Mouse (Mus musculus) forebrain, embryonic 11.5 days (tissue): Measurements from ENCODE around the gene Fbxo6. TPM values are rescaled to one million over a fixed set of nuclear protein-coding genes. Genes with fewer than 3 reads are reported as not detected.

Experiments used
- ATAC-seq: fragments of 200-750 bp; cut with Nextera tagmentation; replicated peaks from 2 replicates; pipeline ENCODE4 v1.8.0; 2017; ENCODE audit warnings: moderate TSS enrichment; ENCODE audit not compliant: low FRiP score
- DNase-seq: peaks from one replicate; pipeline ENCODE4 v3.0.0-alpha.2; 2017; ENCODE audit warnings: low spot score
- H3K27ac ChIP-seq: fragments of 300-500 bp; sonication (generic); 2 replicates; pipeline ENCODE4 v1.5.1; 2014; ENCODE audit warnings: low read depth, low read length
- H3K27me3 ChIP-seq: fragments of 300-500 bp; sonication (generic); 2 replicates; pipeline ENCODE4 v1.6.1; 2014; ENCODE audit warnings: mild to moderate bottlenecking, low read length, mixed read lengths; ENCODE audit not compliant: control insufficient read depth, insufficient read depth
- H3K36me3 ChIP-seq: fragments of 300-500 bp; sonication (generic); 2 replicates; pipeline ENCODE4 v1.6.1; 2014; ENCODE audit warnings: mild to moderate bottlenecking, low read length, moderate library complexity, mixed read lengths; ENCODE audit not compliant: control insufficient read depth, insufficient read depth
- H3K4me1 ChIP-seq: fragments of 300-500 bp; sonication (generic); replicated peaks from 2 replicates; pipeline ENCODE4 v1.6.1; 2014; ENCODE audit warnings: low read length, mixed read lengths; ENCODE audit not compliant: control insufficient read depth, insufficient read depth
- H3K4me2 ChIP-seq: fragments of 300-500 bp; sonication (generic); 2 replicates; pipeline ENCODE4 v1.6.1; 2014; ENCODE audit warnings: low read depth, mild to moderate bottlenecking, low read length, moderate library complexity, mixed read lengths; ENCODE audit not compliant: severe bottlenecking
- H3K4me3 ChIP-seq: fragments of 300-500 bp; sonication (generic); 2 replicates; pipeline ENCODE4 v1.5.1; 2014; ENCODE audit warnings: low read depth, low read length
- H3K9ac ChIP-seq: fragments of 300-500 bp; sonication (generic); 2 replicates; pipeline ENCODE4 v1.6.1; 2014; ENCODE audit warnings: low read length
- H3K9me3 ChIP-seq: fragments of 300-500 bp; sonication (generic); 2 replicates; pipeline ENCODE4 v1.6.1; 2016; ENCODE audit warnings: low read length, mixed read lengths; ENCODE audit not compliant: control insufficient read depth
- WGBS: fragments of 180-500 bp; shearing (Covaris S2); extraction: QIAGEN DNeasy Blood & Tissue Kit; methylation state at CpG from one replicate; pipeline ENCODE4 v1.1.7; 2014; 5-methylcytosine and 5-hydroxymethylcytosine counted together
- polyA plus RNA-seq: library from polyadenylated mRNA; unstranded; fragments of >200 nt; fragmentation: Nextera tagmentation; extraction: Ambion mirVana; gene quantifications from 2 replicates; pipeline ENCODE4 v1.2.1, GENCODE M21; 2014

Gene Fbxo6
- polyA plus RNA-seq, 1 experiment from 2014 or later: 10.2 TPM

DNA sequence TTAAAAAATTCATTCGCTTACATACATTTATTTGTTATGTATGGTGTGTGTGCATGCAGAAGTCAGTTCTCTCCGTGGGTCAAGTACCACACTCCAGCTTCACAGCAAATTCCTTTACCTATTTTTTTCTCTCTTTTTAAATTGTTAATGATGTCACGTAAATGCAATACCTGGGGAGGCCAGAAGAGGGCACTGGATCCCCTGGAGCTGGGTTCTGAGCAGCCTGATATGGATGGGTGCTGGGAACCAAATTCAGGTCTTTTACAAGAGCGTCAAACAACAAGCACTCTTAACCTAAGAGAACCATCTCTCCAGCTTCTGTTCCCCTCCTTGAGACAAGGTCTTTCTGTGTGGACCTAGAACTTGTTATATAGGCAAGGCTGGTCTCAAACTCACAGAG, 35.3 kb downstream of the Fbxo6 start:
- H3K9ac ChIP-seq: no peak overlapping the region
- no peak overlapping the region for H3K27ac ChIP-seq
- H3K27me3 ChIP-seq: peaks cover 3% of the 10 kb centered on the region; the same call in 1 of the 2 replicates
- no peak overlapping the region for H3K4me3 ChIP-seq
- no peaks in the 10 kb centered on the region; the same call in 1 of the 2 replicates for H3K9me3 ChIP-seq
- ATAC-seq (no peak), DNase-seq (no peak)
- H3K36me3 ChIP-seq: no peaks in the 10 kb centered on the region
- H3K4me1 ChIP-seq: peaks cover 4% of the 10 kb centered on the region; the same call in 1 of the 2 replicates
- WGBS: 71% methylated on average over 4 of the region's 4 CpGs
- no peak overlapping the region for H3K4me2 ChIP-seq

DNA sequence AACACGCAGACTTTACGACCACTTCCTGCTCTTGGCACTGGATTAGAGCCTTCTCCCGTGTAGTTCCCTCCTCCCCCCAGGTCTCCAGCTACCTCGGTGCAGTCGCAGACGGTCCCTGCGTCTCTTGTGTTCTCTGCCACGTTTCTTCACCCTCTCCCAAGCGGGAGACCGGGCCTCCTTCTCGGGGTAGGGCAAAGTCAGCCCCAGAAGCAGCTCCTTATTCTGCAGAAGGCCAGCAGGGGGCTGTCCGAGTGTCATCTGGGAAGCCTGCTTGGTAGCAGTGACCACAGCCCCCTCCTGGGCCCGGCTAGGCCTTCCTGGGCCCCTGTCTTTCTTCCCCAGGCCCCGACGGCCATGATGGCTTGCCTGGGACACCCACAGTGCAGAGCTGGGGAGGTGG, 36.5 kb downstream of the Fbxo6 start:
- Histone ChIP-seq H3K36me3 (no peaks in the 10 kb centered on the region), H3K27me3 (peaks cover 3% of the 10 kb centered on the region; the same call in 1 of the 2 replicates), H3K27ac (no peak overlapping the region), H3K4me2 (0 out of 2 replicates have a peak overlapping the region, but pooled peaks have one; percentile 15), H3K9me3 (no peaks in the 10 kb centered on the region; the same call in 1 of the 2 replicates), H3K9ac (peak overlapping the region; percentile 20), H3K4me3 (no peak overlapping the region), H3K4me1 (peaks cover 2% of the 10 kb centered on the region; the same call in 1 of the 2 replicates)
- DNase-seq (peak; percentile 73), ATAC-seq (peak; percentile 11; the same call in 1 of the 2 replicates)
- WGBS: 6% methylated on average over 15 of the region's 15 CpGs

DNA sequence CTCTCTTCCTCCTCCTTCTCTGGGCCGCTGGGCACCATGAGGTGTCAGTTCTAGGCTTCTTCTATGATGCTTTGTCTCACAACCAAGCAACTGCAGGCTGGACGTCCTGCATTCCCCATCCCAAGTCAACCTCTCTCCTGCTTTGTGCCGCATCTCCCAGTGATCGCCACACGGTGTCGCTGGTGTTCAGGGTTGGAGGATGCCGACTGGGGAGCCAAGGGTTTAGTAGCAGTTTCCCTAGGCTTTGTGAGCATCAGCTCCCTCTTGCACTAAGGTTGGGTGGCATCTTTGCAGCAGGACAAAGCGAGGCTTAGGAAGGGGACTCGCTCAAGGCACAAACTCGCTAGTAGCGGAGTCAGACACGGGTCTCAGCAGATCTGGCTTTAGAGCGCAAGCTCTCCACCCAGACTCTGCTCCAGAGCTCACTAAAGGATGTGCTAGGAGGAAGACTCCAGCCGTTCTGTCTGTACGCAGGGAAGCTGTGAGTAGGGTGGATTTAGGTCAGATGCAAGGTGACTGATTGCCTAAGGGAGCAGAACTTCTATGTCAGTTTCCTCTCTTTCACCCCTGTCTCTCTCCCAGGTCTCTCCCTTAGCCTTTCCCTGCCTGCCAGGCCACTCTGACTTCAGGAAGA, 37.1 kb downstream of the Fbxo6 start:
- Histone ChIP-seq H3K27ac (no peak overlapping the region), H3K27me3 (peaks cover 3% of the 10 kb centered on the region; the same call in 1 of the 2 replicates), H3K4me2 (peak overlapping the region; percentile 22; the same call in 1 of the 2 replicates), H3K9me3 (no peaks in the 10 kb centered on the region; the same call in 1 of the 2 replicates), H3K9ac (peak overlapping the region; percentile 39), H3K4me3 (no peak overlapping the region), H3K4me1 (peaks cover 2% of the 10 kb centered on the region; the same call in 1 of the 2 replicates), H3K36me3 (no peaks in the 10 kb centered on the region)
- peak; percentile 77 for ATAC-seq
- DNase-seq: peak; percentile 95
- WGBS: 3% methylated on average over 15 of the region's 15 CpGs

- no peaks in the 10 kb centered on the region; the same call in 1 of the 2 replicates for H3K9me3 ChIP-seq
- H3K9ac ChIP-seq: no peak overlapping the region
- no peak overlapping the region for H3K4me2 ChIP-seq
- H3K27ac ChIP-seq: no peak overlapping the region
- DNase-seq (no peak), ATAC-seq (no peak)
- no peak overlapping the region for H3K4me3 ChIP-seq
- peaks cover 2% of the 10 kb centered on the region; the same call in 1 of the 2 replicates for H3K4me1 ChIP-seq
- no peaks in the 10 kb centered on the region for H3K36me3 ChIP-seq
- H3K27me3 ChIP-seq: peaks cover 3% of the 10 kb centered on the region; the same call in 1 of the 2 replicates
- 87% methylated on average over 12 of the region's 12 CpGs for WGBS
Observed at GRCm38 (mm10) chr4:148112519-148112918, 39.4 kb downstream of the Fbxo6 start.

DNA sequence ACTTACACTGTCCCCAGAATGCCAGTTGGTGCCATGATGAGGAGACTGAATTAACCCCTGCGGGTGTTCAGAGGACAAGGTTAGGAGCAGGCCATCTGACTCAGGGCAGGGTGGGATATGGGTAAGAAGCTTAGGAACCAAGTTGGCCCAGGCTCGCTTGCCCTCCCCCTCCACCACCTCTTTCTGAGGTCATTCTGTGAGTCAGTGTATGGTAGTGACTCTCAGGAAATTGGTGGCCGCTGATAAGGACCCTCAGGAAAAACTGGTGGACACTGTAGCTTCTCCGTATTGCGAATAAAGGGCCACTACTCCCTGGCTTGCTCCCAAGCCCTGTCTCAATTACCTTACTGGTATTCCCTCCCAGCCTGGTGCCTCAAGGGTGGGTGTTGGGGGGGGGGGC, 42.7 kb downstream of the Fbxo6 start:
- Histone ChIP-seq H3K4me2 (no peak overlapping the region), H3K4me3 (no peak overlapping the region), H3K36me3 (no peaks in the 10 kb centered on the region), H3K27me3 (no peaks in the 10 kb centered on the region), H3K4me1 (no peaks in the 10 kb centered on the region), H3K9me3 (no peaks in the 10 kb centered on the region), H3K9ac (no peak overlapping the region), H3K27ac (no peak overlapping the region)
- ATAC-seq (no peak), DNase-seq (no peak)
- WGBS: 89% methylated on average over 5 of the region's 5 CpGs

DNA sequence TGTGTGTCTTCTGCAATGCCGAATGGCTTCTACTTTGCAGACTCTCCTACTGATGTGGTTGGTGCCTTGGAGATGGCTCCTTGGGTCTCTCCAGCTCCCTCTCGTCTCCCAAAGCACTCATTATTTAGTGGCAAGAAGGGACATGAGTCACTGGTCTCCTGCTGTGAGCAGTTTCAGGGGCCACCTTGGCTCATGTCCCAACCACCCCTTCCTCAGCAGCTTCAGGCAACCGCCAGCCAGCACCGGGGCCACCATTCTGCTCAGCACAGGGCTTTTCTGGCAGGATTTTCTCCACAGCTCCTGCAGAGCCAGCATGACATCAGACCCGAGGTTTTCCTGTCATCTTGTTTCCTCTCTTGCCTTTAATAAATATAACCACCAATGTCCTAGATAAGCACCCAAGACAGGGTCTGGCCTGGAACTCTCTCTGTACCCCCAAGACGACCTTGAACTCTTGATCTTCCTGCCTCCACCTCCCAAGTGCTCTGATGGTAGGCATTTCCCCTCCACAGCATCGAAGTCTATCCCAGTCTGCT, 43.3 kb downstream of the Fbxo6 start:
- WGBS: 75% methylated on average over 7 of the region's 7 CpGs
- H3K9ac ChIP-seq: no peak overlapping the region
- no peaks in the 10 kb centered on the region for H3K4me1 ChIP-seq
- no peak overlapping the region for H3K4me3 ChIP-seq
- ATAC-seq (no peak), DNase-seq (no peak)
- H3K36me3 ChIP-seq: no peaks in the 10 kb centered on the region
- H3K27me3 ChIP-seq: no peaks in the 10 kb centered on the region
- no peaks in the 10 kb centered on the region for H3K9me3 ChIP-seq
- H3K27ac ChIP-seq: no peak overlapping the region
- H3K4me2 ChIP-seq: no peak overlapping the region

DNA sequence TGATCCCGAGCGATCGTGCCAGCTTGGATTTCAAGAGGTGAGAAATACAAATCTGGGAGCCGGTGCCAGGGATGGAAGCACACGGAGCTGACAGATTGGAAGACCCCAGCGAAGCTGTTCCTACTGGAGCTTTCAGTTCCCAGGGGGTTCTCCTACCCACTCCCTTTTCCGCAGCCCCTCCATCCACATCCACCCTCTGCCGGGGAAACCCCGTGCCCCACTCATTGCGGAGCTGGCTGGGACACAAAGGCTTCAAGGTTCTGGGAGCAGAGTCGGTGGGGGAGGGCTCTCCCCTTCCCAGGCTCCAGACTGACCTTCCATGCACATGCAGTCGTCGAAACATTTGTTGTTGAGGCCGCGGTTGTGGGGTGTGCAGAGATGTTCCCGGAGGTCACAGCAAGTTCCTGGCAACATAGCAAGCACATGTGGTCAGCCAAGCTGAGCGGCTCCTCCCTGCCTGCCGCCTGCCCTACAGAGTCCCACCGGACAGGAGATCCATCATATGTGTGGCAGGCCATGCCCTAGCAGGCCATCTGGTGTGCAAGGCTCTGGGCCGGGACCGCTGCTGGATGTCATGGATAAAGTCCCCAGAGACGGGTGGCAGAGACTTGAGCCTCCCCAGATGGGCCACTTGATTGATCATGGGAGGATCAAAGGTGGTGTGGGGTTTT, 44.2 kb downstream of the Fbxo6 start:
- Histone ChIP-seq H3K36me3 (no peaks in the 10 kb centered on the region), H3K4me3 (no peak overlapping the region), H3K9ac (no peak overlapping the region), H3K27me3 (no peaks in the 10 kb centered on the region), H3K4me2 (no peak overlapping the region), H3K4me1 (no peaks in the 10 kb centered on the region), H3K27ac (no peak overlapping the region), H3K9me3 (no peaks in the 10 kb centered on the region)
- 81% methylated on average over 22 of the region's 22 CpGs for WGBS
- no peak for ATAC-seq
- no peak for DNase-seq

GRCm38 (mm10) chr4:148104146-148104545, 47.8 kb downstream of the Fbxo6 start:
- Histone ChIP-seq H3K36me3 (no peaks in the 10 kb centered on the region), H3K9me3 (no peaks in the 10 kb centered on the region), H3K4me2 (no peak overlapping the region), H3K27me3 (no peaks in the 10 kb centered on the region), H3K4me1 (peaks cover 7% of the 10 kb centered on the region; the same call in 1 of the 2 replicates), H3K27ac (no peak overlapping the region), H3K4me3 (no peak overlapping the region), H3K9ac (no peak overlapping the region)
- 88% methylated on average over 3 of the region's 3 CpGs for WGBS
- DNase-seq (no peak), ATAC-seq (no peak)
